Comparison of ENCODE assay signal across 9 mouse cellular contexts in the genomic region with DNA sequence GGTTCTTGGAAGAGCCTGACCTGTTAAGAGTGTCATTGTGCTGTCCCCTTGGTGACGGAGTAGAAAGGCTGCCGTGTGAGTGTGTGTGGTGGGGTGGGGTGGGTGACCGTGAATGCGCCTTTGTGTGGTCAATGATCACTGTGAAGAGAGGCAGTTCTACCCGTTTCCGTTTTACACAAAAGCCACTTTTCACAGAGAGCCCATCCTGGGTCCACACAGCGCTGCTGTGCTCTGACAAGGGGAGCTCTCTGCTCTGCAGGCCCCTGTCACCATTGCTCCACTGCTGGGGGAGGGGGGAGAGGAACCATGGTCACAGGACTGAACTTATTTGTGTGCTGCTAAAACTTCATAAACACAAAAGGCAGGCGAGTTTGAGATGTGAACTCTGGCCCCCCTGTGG. TPM values are rescaled to one million over a fixed set of nuclear protein-coding genes. Genes with fewer than 3 reads are reported as not detected.
DNase-seq lines count a peak whose midpoint lies in the region; ATAC-seq and TF ChIP-seq lines count a peak whose summit lies in the region.
"Had no signal": no experiment of that assay in that cellular context is flagged by ENCODE, and none has a peak within 500 bp of the region (broad histone marks: within the 10 kb centered on the region; RNA-seq: fewer than 3 reads in every experiment).

No protein-coding gene starts in this region.

- peak overlapping the region; percentile 36; the same call in 1 of the 2 replicates for H3K9ac ChIP-seq in limb, embryonic 13.5 days
- peak overlapping the region; percentile 47; the same call in 1 of the 2 replicates for H3K9ac ChIP-seq in stomach, embryonic 16.5 days (ENCODE audit: low read length)

- H3K36me3 ChIP-seq in limb, embryonic 13.5 days: peaks cover 20% of the 10 kb centered on the region
- 0 out of 2 replicates have a peak, but pooled peaks cover 2% of the 10 kb centered on the region for H3K36me3 ChIP-seq in stomach, embryonic 16.5 days (ENCODE audit: control insufficient read depth, insufficient read depth, low read length)

- H3K4me2 ChIP-seq in limb, embryonic 13.5 days (replicated peaks): peak overlapping the region; percentile 99; the same call in 1 of the 2 replicates
- H3K4me2 ChIP-seq in stomach, embryonic 16.5 days (ENCODE audit: low read depth, low read length): no peak overlapping the region

- peaks cover 35% of the 10 kb centered on the region for H3K4me1 ChIP-seq in limb, embryonic 13.5 days
- H3K4me1 ChIP-seq in stomach, embryonic 16.5 days (ENCODE audit: control insufficient read depth, insufficient read depth, low read length): peaks cover 34% of the 10 kb centered on the region

- WGBS in limb, embryonic 13.5 days: 75% methylated on average over 8 of the region's 8 CpGs
- WGBS in stomach, embryonic 16.5 days: 58% methylated on average over 8 of the region's 8 CpGs

- intact Hi-C loops in gastrocnemius, adult 2 months (cut with DNase I): no loop called here
- intact Hi-C loops in gastrocnemius, postnatal 14 days (cut with DNase I; ENCODE audit: low total_unique reads): no loop called here

- H3K27ac ChIP-seq in gastrocnemius, adult 2 months: peak overlapping the region; percentile 5; the same call in 1 of the 2 replicates
- H3K27ac ChIP-seq in limb, embryonic 13.5 days: no peak overlapping the region
- peak overlapping the region; percentile 1 for H3K27ac ChIP-seq in stomach, embryonic 16.5 days (ENCODE audit: low read length)

- no peaks in the 10 kb centered on the region for H3K9me3 ChIP-seq in limb, embryonic 13.5 days
- H3K9me3 ChIP-seq in stomach, embryonic 16.5 days (replicated peaks; ENCODE audit: control insufficient read depth, low read length): no peaks in the 10 kb centered on the region

- TF ChIP-seq CTCF in gastrocnemius, adult 2 months (IDR thresholded peaks at IDR 0.05): no peak

- H3K4me3 ChIP-seq in gastrocnemius, adult 2 months: no peak overlapping the region
- no peak overlapping the region for H3K4me3 ChIP-seq in limb, embryonic 13.5 days
- H3K4me3 ChIP-seq in stomach, embryonic 16.5 days (replicated peaks; ENCODE audit: low read length): no peak overlapping the region

- no peak for DNase-seq in gastrocnemius, adult 2 months
- no peak for DNase-seq in gastrocnemius, postnatal 14 days
- peak; percentile 48 for DNase-seq in right cerebral cortex, adult 18-20 months
- DNase-seq in right cerebral cortex, postnatal 14 days: no peak
- no peak for DNase-seq in urinary bladder, adult 2 months (ENCODE audit: low spot score)

- H3K27me3 ChIP-seq in limb, embryonic 13.5 days: no peaks in the 10 kb centered on the region
- no peaks in the 10 kb centered on the region for H3K27me3 ChIP-seq in stomach, embryonic 16.5 days (ENCODE audit: control insufficient read depth, insufficient read depth, low read length)

- no peak for ATAC-seq in limb, embryonic 13.5 days (ENCODE audit: low FRiP score, low read depth)
- no peak for ATAC-seq in stomach, embryonic 16.5 days (ENCODE audit: insufficient read depth, low FRiP score)
- no peak for ATAC-seq in erythroid progenitor cell, adult 5-6 weeks (replicated peaks; ENCODE audit: low FRiP score, poor library complexity, severe bottlenecking)

RNA-seq across cellular contexts. Expression of a gene that starts 2.3 kb away (rescaled TPM):
- 10 to 100 TPM; 11.3 to 18.5 TPM for total RNA-seq in gastrocnemius, adult 2 months (2021)
- 10 to 100 TPM; 24.0 to 28.1 TPM for total RNA-seq in gastrocnemius, postnatal 14 days (2021)
- polyA plus RNA-seq in limb, embryonic 13.5 days (2015; fragmentation: Nextera tagmentation; extraction: Ambion mirVana): 49.0 and 54.1 TPM in 2 replicates
- 40.0 and 42.7 TPM in 2 replicates for polyA plus RNA-seq in stomach, embryonic 16.5 days (2015; fragmentation: Nextera tagmentation; extraction: Ambion mirVana)
- polyA plus RNA-seq in urinary bladder, adult 2 months (2012; rRNA removed): 33.0 and 37.4 TPM in 2 replicates
- total RNA-seq in erythroid progenitor cell, adult 5-6 weeks (2015; ENCODE audit: low replicate concordance): 262 and 270 TPM in 2 replicates
- 283 and 322 TPM in 2 replicates for total RNA-seq in erythroid progenitor cell, adult 5-6 weeks (2017; ENCODE audit: low replicate concordance)

RNA-seq across cellular contexts. Expression of a gene that starts 2.4 kb away (rescaled TPM):
- total RNA-seq in gastrocnemius, adult 2 months (2021): 10 to 100 TPM; 13.5 to 20.0 TPM
- total RNA-seq in gastrocnemius, postnatal 14 days (2021): 10 to 100 TPM; 24.5 to 27.7 TPM
- 310 and 314 TPM in 2 replicates for polyA plus RNA-seq in limb, embryonic 13.5 days (2015; fragmentation: Nextera tagmentation; extraction: Ambion mirVana)
- 192 and 210 TPM in 2 replicates for polyA plus RNA-seq in stomach, embryonic 16.5 days (2015; fragmentation: Nextera tagmentation; extraction: Ambion mirVana)
- polyA plus RNA-seq in urinary bladder, adult 2 months (2012; rRNA removed): 117 and 147 TPM in 2 replicates
- total RNA-seq in erythroid progenitor cell, adult 5-6 weeks (2015; ENCODE audit: low replicate concordance): 24.7 and 54.4 TPM in 2 replicates
- 75.3 and 78.9 TPM in 2 replicates for total RNA-seq in erythroid progenitor cell, adult 5-6 weeks (2017; ENCODE audit: low replicate concordance)

RNA-seq across cellular contexts. Expression of a gene that starts 13.5 kb away (rescaled TPM):
- total RNA-seq in gastrocnemius, adult 2 months (2021): 10 to 100 TPM; 10.9 to 11.3 TPM
- total RNA-seq in gastrocnemius, postnatal 14 days (2021): 10 to 100 TPM; 11.3 to 24.5 TPM
- polyA plus RNA-seq in limb, embryonic 13.5 days (2015; fragmentation: Nextera tagmentation; extraction: Ambion mirVana): 0.92 and 1.3 TPM in 2 replicates
- polyA plus RNA-seq in stomach, embryonic 16.5 days (2015; fragmentation: Nextera tagmentation; extraction: Ambion mirVana): 0.05 and 0.12 TPM in 2 replicates
- not detected in 2 replicates for polyA plus RNA-seq in urinary bladder, adult 2 months (2012; rRNA removed)
- not detected in 2 replicates for total RNA-seq in erythroid progenitor cell, adult 5-6 weeks (2015; ENCODE audit: low replicate concordance)
- not detected in 2 replicates for total RNA-seq in erythroid progenitor cell, adult 5-6 weeks (2017; ENCODE audit: low replicate concordance)
- total RNA-seq: megakaryocyte progenitor cell, adult 5-6 weeks had no signal

RNA-seq across cellular contexts. Expression of a gene that starts 14.3 kb away (rescaled TPM):
- total RNA-seq in gastrocnemius, adult 2 months (2021): under 1 TPM in 1 of 2 experiments, not detected in 1; 0.08 TPM
- under 1 TPM in 1 of 2 experiments, not detected in 1; 0.06 TPM for total RNA-seq in gastrocnemius, postnatal 14 days (2021)
- polyA plus RNA-seq in limb, embryonic 13.5 days (2015; fragmentation: Nextera tagmentation; extraction: Ambion mirVana): 0.06 and 0.08 TPM in 2 replicates
- 0.06 TPM in 1 of 2 replicates, not detected in the other for polyA plus RNA-seq in stomach, embryonic 16.5 days (2015; fragmentation: Nextera tagmentation; extraction: Ambion mirVana)
- 0.44 and 0.49 TPM in 2 replicates for polyA plus RNA-seq in urinary bladder, adult 2 months (2012; rRNA removed)
- total RNA-seq in erythroid progenitor cell, adult 5-6 weeks (2015; ENCODE audit: low replicate concordance): 0.72 TPM in 1 of 2 replicates, not detected in the other
- total RNA-seq in erythroid progenitor cell, adult 5-6 weeks (2017; ENCODE audit: low replicate concordance): 0.30 TPM in 1 of 2 replicates, not detected in the other
- total RNA-seq: megakaryocyte progenitor cell, adult 5-6 weeks had no signal

RNA-seq across cellular contexts. Expression of a gene that starts 30.9 kb away (rescaled TPM):
- total RNA-seq in gastrocnemius, adult 2 months (2021): 100 to 1,000 TPM; 579 to 691 TPM
- 100 to 1,000 TPM; 787 to 812 TPM for total RNA-seq in gastrocnemius, postnatal 14 days (2021)
- 1,885 and 1,910 TPM in 2 replicates for polyA plus RNA-seq in limb, embryonic 13.5 days (2015; fragmentation: Nextera tagmentation; extraction: Ambion mirVana)
- 1,560 and 1,582 TPM in 2 replicates for polyA plus RNA-seq in stomach, embryonic 16.5 days (2015; fragmentation: Nextera tagmentation; extraction: Ambion mirVana)
- polyA plus RNA-seq in urinary bladder, adult 2 months (2012; rRNA removed): 566 and 709 TPM in 2 replicates
- 1,470 and 1,566 TPM in 2 replicates for total RNA-seq in erythroid progenitor cell, adult 5-6 weeks (2015; ENCODE audit: low replicate concordance)
- total RNA-seq in erythroid progenitor cell, adult 5-6 weeks (2017; ENCODE audit: low replicate concordance): 158 and 259 TPM in 2 replicates

Comparison
In these comparisons a context has a peak if more than half of its experiments do, and no peak if none do; other contexts are left out.
1. RNA of a gene that starts 2.3 kb away (total RNA-seq): 262 to 322 TPM in erythroid progenitor cell, adult 5-6 weeks; 24.0 to 28.1 TPM in gastrocnemius, postnatal 14 days and 11.3 to 18.5 TPM in gastrocnemius, adult 2 months; every median in the first group is over 4 times any median in the second.
2. RNA of a gene that starts 13.5 kb away (total RNA-seq): 11.3 to 24.5 TPM in gastrocnemius, postnatal 14 days and 10.9 to 11.3 TPM in gastrocnemius, adult 2 months; not detected in erythroid progenitor cell, adult 5-6 weeks; every median in the first group is over 10 times any median in the second.